Mouse (Mus musculus): ENCODE measurements around the gene Gm21988. TPM values are rescaled to one million over a fixed set of nuclear protein-coding genes. Genes with fewer than 3 reads are reported as not detected.

The Gm21988 gene
- total and polyA plus RNA-seq, 3 experiments, result 0.98 to 2.6 (median 1.4) TPM

DNA sequence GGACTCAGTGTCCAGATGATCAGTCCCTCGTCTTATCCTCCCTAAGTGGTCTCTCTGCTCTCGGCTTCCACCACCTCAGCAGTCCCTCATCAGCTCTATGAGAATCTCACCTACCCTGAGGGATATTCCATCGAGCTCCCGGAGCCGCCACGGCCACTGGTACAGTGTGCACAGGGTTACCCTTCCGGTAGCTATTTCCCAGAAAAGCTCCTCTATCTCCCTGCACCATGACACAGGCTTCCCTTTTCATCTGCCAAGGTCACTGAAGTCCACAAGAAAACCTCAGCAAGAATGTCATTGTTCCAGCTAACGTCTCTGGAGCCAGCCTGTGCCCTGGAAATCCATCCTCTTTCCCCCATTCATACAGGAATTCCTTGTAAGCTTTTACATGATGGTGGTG lies 12.2 kb upstream of the Gm21988 start:
- no peaks in the 10 kb centered on the region for H3K79me2 ChIP-seq (replicated peaks; ENCODE audit: control insufficient read depth, extremely low read depth, insufficient read depth, poor library complexity, severe bottlenecking)
- H3K9me3 ChIP-seq (replicated peaks; ENCODE audit: low read length), result peaks cover 3% of the 10 kb centered on the region
- H3K9ac ChIP-seq (ENCODE audit: insufficient read depth, low read depth), result no peak overlapping the region
- no peak overlapping the region for H3K4me2 ChIP-seq (ENCODE audit: insufficient read depth, low read depth, poor library complexity, severe bottlenecking)
- TF ChIP-seq MYC (IDR thresholded peaks at IDR 0.05; ENCODE audit: low read depth, low read length), result no peak
- TF ChIP-seq POLR2A (IDR thresholded peaks at IDR 0.05; ENCODE audit: low read depth, low read length), result no peak
- TF ChIP-seq ZNF384 (IDR thresholded peaks at IDR 0.05; ENCODE audit: low read depth, low read length), result no peak
- no peak for TF ChIP-seq HCFC1 (IDR thresholded peaks at IDR 0.05; ENCODE audit: low read depth, low read length)
- TF ChIP-seq E2F4 (IDR thresholded peaks at IDR 0.05; ENCODE audit: insufficient replicate concordance, low read depth, low read length), result no peak
- no peak for TF ChIP-seq NELFE (IDR thresholded peaks at IDR 0.05; ENCODE audit: low read depth, low read length)
- no peak for TF ChIP-seq TCF12 (IDR thresholded peaks at IDR 0.05; ENCODE audit: low read depth, low read length)
- no peak for TF ChIP-seq POLR2AphosphoS2 (IDR thresholded peaks at IDR 0.05; ENCODE audit: low read depth, low read length)
- no peak for TF ChIP-seq TBP (conservative IDR thresholded peaks at IDR 0.05; ENCODE audit: low read depth, low read length)
- H3K27me3 ChIP-seq (replicated peaks), result peaks cover 91% of the 10 kb centered on the region
- dilution Hi-C loops (cut with MboI; ENCODE audit: extremely low pct_ligation_motif_present, extremely low pct_unique_long_range_greater_than_20kb, low sequenced_read_pairs) (no loop called here), in situ Hi-C loops (cut with MboI; ENCODE audit: low pct_ligation_motif_present, low pct_unique_long_range_greater_than_20kb, low sequenced_read_pairs) (no loop called here)
- no peak for DNase-seq (ENCODE audit: extremely low read depth)
- H3K4me1 ChIP-seq (ENCODE audit: control insufficient read depth in 1 of 2, insufficient read depth in 2 of 2), result no peaks in the 10 kb centered on the region
- H3K27ac ChIP-seq (ENCODE audit: insufficient read depth, low read depth), result no peak overlapping the region
- H3K4me3 ChIP-seq (replicated peaks in 1 of 3; ENCODE audit: low read depth in 2 of 3, low read length in 2 of 3, poor library complexity in 1 of 3), result no peak overlapping the region
- no peaks in the 10 kb centered on the region for H3K36me3 ChIP-seq (replicated peaks in 1 of 2; ENCODE audit: control insufficient read depth in 1 of 2, insufficient read depth in 1 of 2, low read length in 1 of 2)

- no peak overlapping the region for H3K4me2 ChIP-seq (ENCODE audit: insufficient read depth, low read depth, poor library complexity, severe bottlenecking)
- TF ChIP-seq CHD1 (IDR thresholded peaks at IDR 0.05; ENCODE audit: low read depth, low read length), result no peak
- TF ChIP-seq MEF2A (IDR thresholded peaks at IDR 0.05; ENCODE audit: borderline replicate concordance, low read depth, low read length), result no peak
- TF ChIP-seq ZC3H11A (IDR thresholded peaks at IDR 0.05; ENCODE audit: low read depth, low read length), result no peak
- TF ChIP-seq MAFK (IDR thresholded peaks at IDR 0.05; ENCODE audit: insufficient replicate concordance, low read length), result no peak
- no peak for TF ChIP-seq PAX5 (IDR thresholded peaks at IDR 0.05; ENCODE audit: low read length)
- TF ChIP-seq POLR2A (IDR thresholded peaks at IDR 0.05; ENCODE audit: low read depth, low read length), result no peak
- no peak for TF ChIP-seq GABPA (IDR thresholded peaks at IDR 0.05; ENCODE audit: insufficient replicate concordance, low read depth, low read length)
- no peak for TF ChIP-seq CTCF (conservative IDR thresholded peaks at IDR 0.05 in 1 of 2, IDR thresholded peaks at IDR 0.05 in 1 of 2; ENCODE audit: low read depth in 2 of 2, low read length in 2 of 2)
- no peak for TF ChIP-seq TCF12 (IDR thresholded peaks at IDR 0.05; ENCODE audit: low read depth, low read length)
- no peak for TF ChIP-seq RCOR1 (conservative IDR thresholded peaks at IDR 0.05; ENCODE audit: low read depth, low read length)
- peaks cover 89% of the 10 kb centered on the region for H3K27me3 ChIP-seq (replicated peaks)
- H3K4me1 ChIP-seq (ENCODE audit: control insufficient read depth in 1 of 2, insufficient read depth in 2 of 2), result no peaks in the 10 kb centered on the region
- H3K9ac ChIP-seq (ENCODE audit: insufficient read depth, low read depth), result no peak overlapping the region
- dilution Hi-C loops (cut with MboI; ENCODE audit: extremely low pct_ligation_motif_present, extremely low pct_unique_long_range_greater_than_20kb, low sequenced_read_pairs) (no loop called here), in situ Hi-C loops (cut with MboI; ENCODE audit: low pct_ligation_motif_present, low pct_unique_long_range_greater_than_20kb, low sequenced_read_pairs) (no loop called here)
- no peak for DNase-seq (ENCODE audit: extremely low read depth)
- no peaks in the 10 kb centered on the region for H3K79me2 ChIP-seq (replicated peaks; ENCODE audit: control insufficient read depth, extremely low read depth, insufficient read depth, poor library complexity, severe bottlenecking)
- no peaks in the 10 kb centered on the region for H3K9me3 ChIP-seq (replicated peaks; ENCODE audit: low read length)
- no peak overlapping the region for H3K4me3 ChIP-seq (replicated peaks in 1 of 3; ENCODE audit: low read depth in 2 of 3, low read length in 2 of 3, poor library complexity in 1 of 3)
- H3K27ac ChIP-seq (ENCODE audit: insufficient read depth, low read depth), result no peak overlapping the region
- no peaks in the 10 kb centered on the region for H3K36me3 ChIP-seq (replicated peaks in 1 of 2; ENCODE audit: control insufficient read depth in 1 of 2, insufficient read depth in 1 of 2, low read length in 1 of 2)
Observed at GRCm38 (mm10) chr11:70250150-70250549, 10.5 kb upstream of the Gm21988 start.
